Mouse (Mus musculus) kidney, adult 2 months (tissue): ENCODE measurements at regions not wholly inside any gene's neighbourhood (a gene's known extent, or its start where the extent isn't known, plus 50 kb on each side); places are given as distances from the start of the nearest gene placed in this dataset.

Experiments used
- DNase-seq: peaks from one replicate; pipeline ENCODE4 v3.0.0; 2021
- H3K27ac ChIP-seq: fragments of 200-500 bp; 2 replicates; pipeline ENCODE4 v1.5.1; 2012; ENCODE audit warnings: low read depth, low read length, control low read depth, inconsistent platforms; ENCODE audit not compliant: insufficient read depth
- H3K27me3 ChIP-seq: fragments of 200-500 bp; replicated peaks from 2 replicates; pipeline ENCODE4 v1.6.1; 2012; ENCODE audit warnings: mild to moderate bottlenecking, moderate library complexity, low read length, inconsistent platforms; ENCODE audit not compliant: control insufficient read depth, insufficient read depth
- H3K36me3 ChIP-seq: fragments of 200-500 bp; 2 replicates; pipeline ENCODE4 v1.6.1; 2012; ENCODE audit warnings: mild to moderate bottlenecking, moderate library complexity, low read length, inconsistent platforms; ENCODE audit not compliant: control insufficient read depth, insufficient read depth
- H3K4me1 ChIP-seq: fragments of 200-500 bp; 2 replicates; pipeline ENCODE4 v1.6.1; 2011; ENCODE audit warnings: low read length; ENCODE audit not compliant: control insufficient read depth, insufficient read depth
- H3K4me3 ChIP-seq: fragments of 200-500 bp; 2 replicates; pipeline ENCODE4 v1.5.1; 2011; ENCODE audit warnings: mild to moderate bottlenecking, low read depth, low read length, control low read depth; ENCODE audit not compliant: insufficient read depth
- CTCF ChIP-seq: fragments of 200-500 bp; conservative IDR thresholded peaks from 2 replicates; pipeline ENCODE4 v1.5.1; 2011; ENCODE audit warnings: low read depth, mild to moderate bottlenecking, control low read depth, low read length, moderate library complexity, mixed read lengths; ENCODE audit not compliant: insufficient read depth, insufficient read length
- POLR2A ChIP-seq: fragments of 200-500 bp; IDR thresholded peaks from one replicate; pipeline ENCODE4 v1.6.1; 2011; ENCODE audit warnings: low read depth, low read length, control low read depth
- WGBS: fragments of 180-500 bp; shearing (Covaris S2); methylation state at CpG from one replicate; pipeline ENCODE4 v1.1.7; 2018; 5-methylcytosine and 5-hydroxymethylcytosine counted together

DNA sequence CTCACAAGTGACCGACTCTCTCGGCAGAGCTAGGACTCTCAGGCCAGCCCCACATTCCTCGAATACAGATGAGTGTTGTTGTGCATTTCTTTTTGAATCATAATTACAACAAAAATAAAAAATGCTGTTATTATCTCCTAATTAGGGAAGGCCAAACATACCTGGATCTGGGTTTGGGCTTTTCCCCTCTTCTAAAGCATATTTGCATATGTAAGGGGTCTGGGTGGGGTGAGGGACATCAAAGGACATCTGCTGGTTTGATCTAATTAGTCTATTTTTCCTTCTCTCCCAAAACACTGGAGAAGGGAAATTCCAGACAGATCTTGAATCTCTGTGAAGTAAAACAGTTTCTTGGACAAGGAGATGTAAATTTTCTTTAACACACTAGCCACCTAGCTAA lies 85.3 kb downstream of the Tfap2a start:
- Histone ChIP-seq H3K4me1 (no peaks in the 10 kb centered on the region), H3K36me3 (no peaks in the 10 kb centered on the region), H3K27me3 (no peaks in the 10 kb centered on the region), H3K4me3 (no peak overlapping the region), H3K27ac (no peak overlapping the region)
- DNase-seq = no peak
- TF ChIP-seq CTCF = no peak
- no peak for TF ChIP-seq POLR2A
- 48% methylated on average over 3 of the region's 3 CpGs for WGBS

DNA sequence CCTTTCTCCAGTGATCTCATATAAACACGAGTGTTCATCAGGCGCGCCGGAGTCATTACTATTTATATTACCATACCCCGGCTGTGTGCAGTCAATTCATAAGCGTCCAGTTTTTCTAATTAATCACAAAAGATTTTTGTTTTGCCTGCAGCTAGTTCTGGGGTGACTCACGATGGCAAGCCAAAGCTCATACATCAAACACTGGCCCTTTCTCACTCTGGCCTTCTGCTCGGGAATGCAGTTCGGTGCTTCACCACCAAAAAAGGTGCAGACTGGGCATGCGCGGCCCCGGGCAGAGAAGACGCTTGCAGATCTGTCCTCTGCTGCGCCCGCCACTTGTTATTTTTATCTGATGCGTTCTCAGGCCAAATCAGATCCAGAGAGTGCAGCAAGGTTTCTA lies 87.1 kb downstream of the Tfap2a start:
- DNase-seq = peak; percentile 29
- Histone ChIP-seq H3K27ac (no peak overlapping the region), H3K4me1 (no peaks in the 10 kb centered on the region), H3K36me3 (no peaks in the 10 kb centered on the region), H3K4me3 (no peak overlapping the region), H3K27me3 (no peaks in the 10 kb centered on the region)
- 62% methylated on average over 16 of the region's 16 CpGs for WGBS
- TF ChIP-seq CTCF = no peak
- TF ChIP-seq POLR2A = no peak

DNA sequence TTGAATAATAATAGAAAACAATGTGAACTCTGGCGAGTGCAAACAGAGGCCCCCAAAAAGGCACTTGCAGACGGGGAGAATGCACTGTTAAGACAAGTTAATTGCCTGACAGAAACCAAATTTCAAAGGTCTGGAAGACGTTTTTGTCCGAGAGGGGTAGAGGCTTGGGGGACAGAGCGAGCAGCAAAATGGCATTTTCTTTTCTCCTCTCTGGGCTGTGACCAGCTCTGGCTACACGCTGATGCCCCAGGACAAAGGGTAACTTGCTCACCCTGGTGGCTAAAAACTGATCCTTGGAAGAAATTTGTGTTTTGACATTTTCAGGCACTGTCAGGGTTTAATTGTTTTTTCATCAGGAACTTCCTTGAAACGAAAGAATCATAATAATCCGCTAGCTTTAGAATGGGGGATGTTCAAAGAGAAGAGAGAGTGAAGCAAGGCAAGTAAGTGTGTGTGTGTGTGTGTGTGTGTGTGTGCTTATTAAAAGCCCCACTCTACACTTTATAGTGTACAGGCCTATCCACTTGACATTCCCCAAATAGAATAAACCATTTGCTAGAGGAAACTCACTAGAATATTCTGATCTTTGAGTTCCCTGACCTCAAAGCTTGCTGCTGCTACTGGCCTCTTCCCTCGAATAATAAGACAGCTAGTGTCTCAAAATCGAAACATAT lies 88.0 kb downstream of the Tfap2a start:
- 40% methylated on average over 10 of the region's 10 CpGs for WGBS
- DNase-seq = no peak
- no peaks in the 10 kb centered on the region for H3K36me3 ChIP-seq
- no peak overlapping the region for H3K27ac ChIP-seq
- TF ChIP-seq POLR2A (no peak), CTCF (no peak)
- H3K4me3 ChIP-seq = no peak overlapping the region
- H3K4me1 ChIP-seq = no peaks in the 10 kb centered on the region
- no peaks in the 10 kb centered on the region for H3K27me3 ChIP-seq

DNA sequence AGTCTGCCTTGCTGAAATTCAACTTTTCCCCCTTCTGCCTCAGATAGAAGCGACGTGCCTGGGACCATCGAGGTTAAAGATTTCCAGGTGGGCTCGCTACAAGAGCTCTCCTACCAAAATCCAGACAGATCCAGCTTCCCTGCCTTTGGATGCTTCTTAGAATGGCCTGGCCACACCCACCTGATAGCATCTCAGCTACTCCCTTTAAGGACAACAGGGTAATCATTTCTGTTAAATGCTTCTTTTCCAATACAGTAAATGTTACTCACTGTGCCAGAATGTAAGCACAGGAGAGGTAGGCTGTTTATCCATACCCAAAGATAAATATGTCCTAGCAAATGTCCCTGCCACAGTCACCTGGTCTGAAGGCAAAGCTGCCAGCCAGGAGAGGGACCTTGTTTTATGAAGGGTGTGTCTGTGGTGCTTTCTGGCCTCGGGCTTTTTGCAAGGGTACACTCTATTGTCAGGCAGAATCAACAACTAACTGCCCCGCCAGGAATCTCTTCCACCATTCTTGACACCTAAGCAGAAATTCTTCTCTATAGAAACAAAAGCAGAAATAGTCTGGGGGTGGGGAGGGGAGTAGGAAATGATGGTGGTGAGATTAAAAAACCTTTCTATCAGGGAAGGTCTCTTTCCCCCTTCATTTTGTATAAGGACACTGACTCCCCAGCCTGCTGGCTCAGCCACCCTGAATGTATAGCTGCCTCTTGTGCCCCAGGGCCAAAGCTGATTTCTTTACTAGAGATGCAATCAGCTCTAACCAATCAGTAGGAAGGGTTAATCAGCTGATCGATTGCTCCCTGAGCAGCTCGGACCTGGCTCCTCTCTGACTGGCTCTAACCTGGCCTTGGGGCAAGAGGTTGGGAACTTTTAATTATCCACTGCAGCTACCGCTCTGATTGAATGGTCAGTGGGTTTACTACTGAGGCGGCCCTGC lies 88.8 kb downstream of the Tfap2a start:
- Histone ChIP-seq H3K4me3 (no peak overlapping the region), H3K4me1 (no peaks in the 10 kb centered on the region), H3K27me3 (no peaks in the 10 kb centered on the region), H3K27ac (no peak overlapping the region), H3K36me3 (no peaks in the 10 kb centered on the region)
- 44% methylated on average over 10 of the region's 10 CpGs for WGBS
- no peak for DNase-seq
- no peak for TF ChIP-seq CTCF
- TF ChIP-seq POLR2A = no peak

DNA sequence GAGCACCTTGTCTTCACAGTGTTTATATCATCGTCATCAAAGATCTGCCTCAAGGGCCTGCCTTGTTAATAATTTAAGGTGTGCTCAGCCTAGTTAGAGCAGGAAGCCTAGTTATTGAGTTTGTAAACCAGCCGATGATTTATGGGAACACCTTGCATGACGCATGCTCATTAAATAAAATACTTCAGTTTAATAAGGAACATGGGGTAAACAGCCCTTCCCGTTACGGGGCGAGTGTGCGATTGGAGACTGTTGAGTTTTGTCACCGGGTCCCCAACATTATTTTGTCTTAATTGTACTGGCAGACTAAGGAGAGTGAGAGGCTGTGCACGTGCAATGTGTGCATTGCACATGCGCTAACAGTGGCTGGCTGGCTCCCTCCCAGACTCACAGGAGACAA lies 92.0 kb downstream of the Tfap2a start:
- H3K4me3 ChIP-seq = no peak overlapping the region
- 42% methylated on average over 10 of the region's 10 CpGs for WGBS
- DNase-seq = peak; percentile 0
- no peak overlapping the region for H3K27ac ChIP-seq
- H3K36me3 ChIP-seq = no peaks in the 10 kb centered on the region
- no peaks in the 10 kb centered on the region for H3K4me1 ChIP-seq
- no peaks in the 10 kb centered on the region for H3K27me3 ChIP-seq
- TF ChIP-seq CTCF (no peak), POLR2A (no peak)

DNA sequence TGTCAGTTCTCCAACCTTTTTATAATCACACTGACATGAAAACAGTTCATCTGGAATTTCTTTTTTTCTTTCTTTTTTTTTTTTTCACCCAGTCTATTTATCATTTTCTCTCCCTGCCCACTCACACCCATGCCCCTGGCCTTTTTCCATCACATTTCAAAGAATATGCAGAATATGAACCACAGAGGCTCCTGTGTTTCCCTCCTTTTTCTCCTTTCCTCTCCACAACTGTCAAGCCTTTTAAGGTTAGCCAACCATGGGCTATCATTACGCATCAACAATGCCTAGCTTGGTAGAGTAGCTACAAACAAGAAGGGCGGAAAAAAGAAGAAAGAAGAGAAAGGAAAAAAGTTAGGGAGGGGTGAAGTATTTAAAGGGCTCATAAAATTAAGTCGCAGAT lies 92.5 kb downstream of the Tfap2a start:
- TF ChIP-seq CTCF = no peak
- no peak for TF ChIP-seq POLR2A
- Histone ChIP-seq H3K4me1 (no peaks in the 10 kb centered on the region), H3K36me3 (no peaks in the 10 kb centered on the region), H3K4me3 (no peak overlapping the region), H3K27me3 (no peaks in the 10 kb centered on the region), H3K27ac (no peak overlapping the region)
- 51% methylated on average over 3 of the region's 3 CpGs for WGBS
- DNase-seq = no peak

DNA sequence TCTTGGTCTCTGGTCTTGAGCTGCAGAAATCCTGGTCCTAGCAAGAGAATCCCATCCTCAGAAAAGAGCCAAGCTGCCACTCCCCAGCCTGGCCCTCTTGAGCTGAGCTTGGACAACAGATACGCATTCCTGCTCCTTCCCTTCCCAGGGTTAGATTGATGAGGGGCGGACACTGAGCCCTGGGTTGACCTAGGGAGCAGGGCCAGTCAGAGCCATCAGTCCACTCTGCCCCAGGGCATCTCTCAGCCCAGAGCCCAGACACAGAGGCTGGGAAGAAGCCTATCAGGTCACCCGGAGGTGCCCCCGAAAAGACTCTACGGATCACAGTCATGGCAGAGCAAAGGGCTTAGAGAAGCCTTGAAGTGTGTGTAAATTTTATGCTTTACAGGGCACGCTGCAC lies 95.2 kb downstream of the Tfap2a start:
- no peak for DNase-seq
- WGBS = 66% methylated on average over 6 of the region's 6 CpGs
- Histone ChIP-seq H3K4me3 (no peak overlapping the region), H3K36me3 (no peaks in the 10 kb centered on the region), H3K27me3 (no peaks in the 10 kb centered on the region), H3K27ac (no peak overlapping the region), H3K4me1 (no peaks in the 10 kb centered on the region)
- TF ChIP-seq POLR2A = no peak
- no peak for TF ChIP-seq CTCF
